Mouse (Mus musculus): ENCODE measurements around the gene Notum.
"Not testable (repeated sequence)": the region's sequence is repeated elsewhere in the genome, so short reads cannot be mapped to it uniquely, and the experiment has no call there.

Gene Notum

DNA sequence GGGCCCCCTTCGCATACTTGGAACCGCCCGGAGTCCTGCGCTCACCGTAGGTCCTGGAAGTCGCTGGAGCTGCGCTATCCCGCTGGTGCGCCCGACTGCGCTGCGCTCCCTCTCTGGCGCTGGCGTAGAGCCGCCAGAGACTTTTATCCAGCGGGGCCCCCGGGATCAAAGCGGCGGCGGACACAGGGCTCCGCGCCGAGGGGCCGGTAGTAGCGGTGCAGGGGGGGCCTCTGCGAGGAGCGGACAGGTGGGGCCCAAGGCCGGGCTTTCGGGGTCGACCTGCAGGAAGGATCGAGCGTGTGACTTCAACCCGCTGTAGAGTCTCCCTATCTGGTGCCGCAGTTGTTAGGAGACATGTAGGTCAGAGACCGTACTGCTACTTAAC, at the start of gene Notum:
Gene Notum (minus strand): TSS at position 100 of the 385 bp plus-strand sequence.
- DNase-seq: no peak

DNA sequence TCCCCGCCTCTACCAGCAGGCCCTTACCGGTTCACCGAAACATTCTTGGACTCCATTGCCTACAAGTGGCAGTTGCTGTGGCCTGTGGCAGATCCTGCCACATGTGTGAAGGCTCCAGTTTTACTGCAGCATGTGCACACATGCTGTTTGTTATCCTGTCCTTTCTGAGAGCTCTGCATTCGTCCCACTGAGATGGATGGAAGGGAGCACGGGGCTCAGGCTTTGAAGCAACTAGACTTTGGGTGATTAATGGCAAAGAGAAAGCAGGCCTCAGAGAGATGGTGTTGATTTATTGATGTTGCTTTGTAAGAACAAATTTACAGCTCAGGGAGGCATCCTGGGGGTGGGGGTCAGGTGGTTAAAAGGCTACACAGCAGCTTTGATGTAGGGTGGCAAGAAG, 49.7 kb upstream of the Notum start:
- no peak for DNase-seq

DNA sequence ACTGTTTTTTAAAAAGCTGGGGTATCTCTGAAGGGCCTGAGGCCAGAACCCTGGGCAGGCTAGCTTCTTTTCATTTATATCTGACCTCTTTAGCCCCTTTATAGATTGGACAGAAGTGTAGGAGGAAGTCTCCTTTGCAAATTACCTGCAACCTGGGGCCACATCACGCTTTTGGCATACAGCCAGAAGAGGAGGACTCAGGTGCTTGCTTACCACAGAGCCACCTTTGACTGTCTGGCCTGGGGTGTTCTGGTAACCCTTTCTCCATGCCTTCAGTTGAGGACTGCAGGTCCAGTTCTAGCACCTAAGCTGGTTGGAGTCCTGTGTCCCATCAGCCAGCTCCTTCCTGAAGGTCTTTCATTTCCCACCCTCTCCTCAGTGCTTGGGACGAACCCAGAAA, 48.6 kb upstream of the Notum start:
- no peak for DNase-seq

DNA sequence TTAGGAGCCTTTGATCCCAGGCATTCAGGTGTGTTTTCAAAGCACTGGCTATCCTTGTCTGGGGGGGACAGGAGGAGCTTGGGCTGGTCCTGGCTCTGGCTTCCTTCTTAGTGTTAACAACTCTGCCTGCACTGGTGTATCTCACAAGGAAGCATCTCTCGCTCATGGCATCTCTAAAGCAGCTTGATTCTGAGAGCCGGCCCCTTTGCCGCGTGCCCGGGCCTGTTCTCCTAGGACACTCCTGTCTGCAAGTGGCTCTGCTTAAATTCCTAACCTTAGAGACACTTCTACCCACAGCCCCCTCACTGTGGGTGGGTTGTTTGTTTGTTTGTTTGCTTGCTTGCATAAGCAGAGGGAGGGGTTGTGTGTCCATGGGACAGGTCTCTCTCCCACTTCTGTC, 47.0 kb upstream of the Notum start:
- no peak for DNase-seq

DNA sequence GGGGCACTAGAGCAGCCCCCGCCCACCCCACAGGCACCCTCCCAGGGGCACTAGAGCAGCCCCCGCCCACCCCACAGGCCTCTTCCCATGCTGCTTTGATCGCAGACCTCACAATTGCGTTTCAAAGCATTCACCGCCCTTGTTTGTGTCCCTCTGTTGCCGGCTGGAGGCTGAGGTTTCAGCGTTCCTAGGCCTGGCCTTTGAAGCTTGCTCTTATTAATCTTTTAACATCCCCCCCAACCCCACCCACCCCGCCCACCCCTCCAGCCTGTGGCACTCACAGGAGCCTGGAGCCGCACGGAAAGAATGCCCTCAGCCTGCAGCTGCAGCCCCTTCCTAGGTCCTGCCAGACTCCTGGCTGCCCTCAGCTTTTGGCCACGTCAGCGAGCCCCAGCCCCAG, 46.2 kb upstream of the Notum start:
- no peak for DNase-seq

DNA sequence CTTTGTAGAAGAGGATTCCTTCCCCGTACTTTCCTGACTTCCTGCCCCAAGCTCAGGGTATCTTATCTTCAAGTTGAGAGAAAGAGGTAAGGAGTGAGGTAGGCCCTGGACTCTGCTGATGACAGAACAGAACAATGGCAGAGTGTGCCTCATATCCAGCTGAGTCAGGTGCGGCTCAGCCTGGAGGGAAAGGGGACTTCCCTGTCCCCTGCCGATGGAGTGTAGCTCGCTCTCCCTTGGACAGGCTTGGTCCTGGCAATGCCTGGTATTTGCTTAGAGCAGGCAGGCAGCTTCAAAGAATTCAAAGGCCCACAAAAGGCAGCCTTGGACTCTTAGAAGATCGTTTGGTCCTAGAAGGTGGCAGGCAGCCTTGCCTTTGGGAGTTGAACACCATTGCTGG, 45.1 kb upstream of the Notum start:
- no peak for DNase-seq

DNA sequence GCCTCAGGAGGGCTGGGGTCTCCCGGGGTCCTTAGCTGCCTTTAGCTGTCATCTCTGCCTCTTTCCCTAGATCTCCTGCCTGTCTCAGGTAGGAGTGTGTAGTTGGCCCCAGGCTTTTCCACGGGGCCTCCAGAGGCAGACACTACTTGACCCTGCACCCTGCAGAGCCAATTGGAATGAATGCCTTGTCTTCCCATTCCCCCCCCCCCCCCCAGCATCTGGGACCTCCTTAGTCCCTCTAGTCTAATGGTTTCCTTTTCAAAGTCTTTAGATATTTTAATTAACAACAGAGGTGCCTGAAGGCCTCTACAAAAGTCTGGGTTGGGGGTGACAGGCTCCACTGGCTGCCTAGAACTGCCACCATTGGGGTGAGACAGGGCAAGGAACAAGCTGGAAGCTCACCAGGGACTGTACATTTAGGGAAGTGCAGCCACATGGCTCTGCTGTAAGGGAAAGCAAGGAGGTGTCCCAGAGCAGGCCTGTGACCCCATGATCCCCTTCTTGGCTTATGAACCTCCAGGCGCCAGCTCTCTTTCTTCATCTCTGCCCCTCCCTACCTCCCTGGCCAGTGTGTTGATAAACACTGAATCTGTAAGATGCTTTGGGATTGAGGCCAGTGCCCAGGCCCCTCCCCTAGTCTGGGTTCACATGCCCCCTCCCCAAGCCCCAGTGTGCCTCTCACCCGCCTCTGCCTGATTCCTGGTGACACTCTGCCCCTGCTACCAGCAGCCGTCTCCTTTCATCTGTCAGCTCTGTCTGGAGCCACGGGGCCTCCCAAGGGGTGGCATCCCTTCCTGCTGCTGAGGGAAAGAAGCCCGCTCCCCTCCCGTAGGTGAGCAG, 43.7 kb upstream of the Notum start:
- peak; percentile 48 to 50 for DNase-seq

DNA sequence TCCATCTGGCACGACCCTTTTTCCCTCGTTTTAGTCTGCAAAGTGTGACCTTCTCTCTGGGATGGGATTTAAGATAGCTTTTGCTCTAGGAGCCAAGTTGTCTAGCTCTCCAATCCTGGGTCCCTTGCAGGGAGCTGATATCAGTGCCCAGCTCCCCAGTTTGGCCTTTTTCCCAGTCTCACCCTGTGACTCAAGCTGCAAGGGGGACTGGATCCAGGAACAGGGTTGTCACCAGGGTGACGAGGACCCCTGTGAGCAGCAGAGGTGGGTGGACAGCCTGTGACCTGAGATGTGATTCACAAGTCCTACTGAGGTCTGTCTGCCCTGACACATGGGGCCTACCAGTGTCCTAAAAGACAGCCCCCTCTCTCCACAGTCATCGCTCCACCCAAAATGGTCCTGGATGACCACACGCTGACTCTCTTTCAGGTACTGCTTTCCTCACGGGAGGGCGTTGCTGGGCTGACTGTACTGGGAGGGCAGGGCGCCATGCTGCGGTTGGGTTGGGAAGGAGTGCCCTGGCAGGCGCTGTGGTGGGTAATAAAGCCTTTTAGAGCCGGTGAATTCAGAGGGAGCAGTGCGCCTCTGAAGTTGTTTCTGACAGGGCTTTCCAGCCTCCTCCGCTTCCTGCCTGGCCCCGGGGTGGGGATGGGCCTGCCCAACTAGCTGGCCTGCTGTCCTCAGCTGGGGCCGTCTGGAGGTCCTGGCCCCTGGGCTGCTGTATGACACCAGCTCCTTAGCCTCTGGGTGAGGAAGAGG, 42.9 kb upstream of the Notum start:
- no peak for DNase-seq

DNA sequence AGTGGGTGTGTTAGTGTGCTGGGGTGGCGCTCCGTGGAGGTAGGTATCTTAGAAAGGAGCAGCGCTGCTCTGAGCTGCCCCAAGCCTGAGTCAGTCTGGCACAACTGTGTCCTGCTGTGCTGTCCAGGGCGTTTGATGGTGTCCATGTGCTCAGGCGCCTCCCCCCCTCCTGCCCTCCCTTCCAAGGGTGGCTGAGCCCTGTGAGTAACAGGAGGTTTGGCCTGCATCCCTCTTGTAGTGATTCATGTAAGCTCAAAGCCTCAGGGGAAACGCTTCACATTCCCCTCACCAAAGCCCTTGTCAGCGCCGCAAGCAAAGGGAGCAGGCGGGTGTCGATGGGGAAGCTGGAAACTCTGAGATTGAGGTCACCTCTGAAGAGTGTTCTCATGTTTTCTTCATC, 36.8 kb upstream of the Notum start:
- peak; percentile 42 to 58 for DNase-seq

DNA sequence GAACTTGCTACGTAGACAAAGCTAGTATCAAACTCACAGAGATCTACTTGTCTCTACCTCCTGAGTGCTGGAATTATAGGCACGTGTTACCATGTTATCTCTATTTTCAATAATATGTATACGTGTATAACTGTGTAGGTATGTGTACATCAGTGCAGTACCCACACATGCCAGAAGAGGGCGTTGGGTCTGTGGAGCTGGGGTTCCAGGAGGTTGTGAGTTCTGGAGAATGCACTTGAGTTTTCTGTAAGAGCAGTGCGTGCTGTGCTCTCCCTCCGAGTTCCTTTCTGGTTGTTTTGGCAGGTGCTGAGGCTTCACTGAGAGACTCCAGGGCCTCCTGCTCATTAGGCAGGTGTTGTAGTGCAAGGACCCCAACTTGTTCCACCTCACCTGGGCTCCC, 35.6 kb upstream of the Notum start:
- no peak for DNase-seq

DNA sequence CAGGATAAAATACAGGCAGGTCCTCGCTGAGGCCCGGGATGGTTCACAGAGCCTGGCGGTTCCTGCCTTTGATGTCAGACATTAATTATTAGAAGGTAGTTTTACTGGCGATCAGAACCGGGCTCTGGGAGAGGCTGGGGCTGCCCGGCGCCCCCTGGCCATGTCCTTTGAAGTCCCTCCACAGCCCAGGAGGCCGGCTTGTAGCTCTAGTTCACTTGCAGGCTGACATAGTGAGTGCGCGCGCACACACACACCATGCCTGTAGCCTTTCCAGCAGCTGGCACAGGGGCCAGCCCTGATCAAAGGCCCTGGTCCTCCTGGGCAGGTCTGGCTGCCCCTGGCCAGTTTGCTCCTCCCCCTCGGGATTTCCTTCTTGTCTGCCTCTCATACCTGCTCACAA, 34.7 kb upstream of the Notum start:
- no peak for DNase-seq

DNA sequence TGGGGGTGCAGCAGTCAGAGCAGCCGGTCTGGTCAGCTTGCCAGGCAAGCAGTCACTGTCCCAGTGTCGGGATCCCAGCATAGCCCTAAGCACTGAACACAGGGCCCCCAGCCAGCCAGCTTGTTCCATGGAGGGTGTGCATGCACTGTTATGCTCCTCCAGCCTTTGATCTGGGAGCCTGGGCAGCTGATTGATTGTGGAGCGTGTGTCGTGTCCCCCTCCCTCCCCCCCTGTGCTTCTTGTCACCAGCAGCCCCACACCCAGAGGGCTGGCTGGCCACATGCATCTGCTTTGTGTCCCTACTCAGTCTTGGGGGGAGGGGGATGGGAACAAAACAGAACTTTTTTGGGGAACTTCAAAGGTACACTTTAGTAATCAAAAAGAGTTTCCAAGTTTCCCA, 34.2 kb upstream of the Notum start:
- DNase-seq: no peak

DNA sequence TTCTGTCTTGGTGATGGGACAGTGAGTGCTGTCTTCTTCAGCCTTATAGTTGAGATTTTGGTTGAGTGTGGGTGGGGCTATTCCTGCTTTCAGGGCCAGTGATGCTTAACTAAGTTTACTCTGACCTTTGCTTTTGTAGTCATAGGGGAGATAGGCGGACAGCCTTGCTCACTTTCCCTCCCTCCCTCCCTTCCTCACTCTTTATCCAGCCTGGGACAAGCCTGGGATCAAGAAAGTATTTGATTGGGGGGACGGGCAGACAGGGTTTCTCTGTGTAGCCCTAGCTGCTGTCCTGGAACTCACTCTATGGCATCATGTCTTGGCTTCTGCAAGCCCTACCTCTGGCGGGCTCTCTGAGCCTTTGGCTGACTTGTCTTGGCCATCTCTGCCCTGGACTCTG, 32.5 kb upstream of the Notum start:
- no peak for DNase-seq

DNA sequence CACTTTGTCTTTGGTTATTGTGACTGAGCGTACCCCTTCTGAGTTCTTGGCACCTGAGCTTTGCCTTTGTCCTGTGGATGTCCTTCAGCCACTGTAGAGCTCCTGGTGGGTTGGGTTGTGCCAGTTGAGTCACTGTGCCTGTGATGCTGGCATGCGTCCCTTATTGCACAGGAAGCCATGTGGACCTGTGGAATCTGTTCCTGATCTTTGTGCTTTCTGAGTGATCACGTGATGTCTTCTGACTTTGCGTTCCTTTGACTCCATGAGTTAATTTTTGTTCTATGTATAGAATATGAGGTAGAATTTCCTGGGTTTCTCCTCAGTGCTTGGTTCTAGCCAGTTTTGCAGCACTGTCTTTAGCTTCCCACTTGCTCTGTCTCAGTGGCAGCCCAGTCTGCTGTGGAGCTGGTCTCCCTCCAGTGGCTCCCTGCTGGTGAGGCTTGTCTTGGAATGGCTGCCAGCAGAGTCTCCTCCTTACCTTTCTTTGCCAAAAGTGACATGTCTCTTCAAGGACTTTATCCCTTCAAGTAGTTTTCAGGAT, 31.6 kb upstream of the Notum start:
- peak in 1 of 2 experiments; percentile 50 for DNase-seq

DNA sequence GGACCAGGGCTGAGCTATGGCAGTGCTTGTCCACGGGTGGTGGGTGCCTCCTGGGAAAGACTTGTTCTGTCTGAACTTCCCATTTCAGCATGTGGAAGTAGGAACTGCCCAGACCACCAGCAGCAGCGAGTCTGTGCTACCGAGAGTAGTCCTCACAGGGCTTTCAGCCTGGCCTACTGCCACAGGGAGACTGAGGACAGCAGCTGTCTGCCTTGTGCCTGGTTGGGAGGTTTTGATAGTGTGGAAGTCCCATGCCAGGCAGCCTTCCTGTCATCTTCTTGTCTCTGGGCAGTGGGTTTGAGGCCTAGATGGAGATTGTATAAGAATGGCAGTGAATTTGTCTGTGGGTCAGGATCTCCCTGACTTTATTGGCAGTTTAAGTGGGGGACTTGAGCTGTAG, 28.4 kb upstream of the Notum start:
- DNase-seq: no peak

DNA sequence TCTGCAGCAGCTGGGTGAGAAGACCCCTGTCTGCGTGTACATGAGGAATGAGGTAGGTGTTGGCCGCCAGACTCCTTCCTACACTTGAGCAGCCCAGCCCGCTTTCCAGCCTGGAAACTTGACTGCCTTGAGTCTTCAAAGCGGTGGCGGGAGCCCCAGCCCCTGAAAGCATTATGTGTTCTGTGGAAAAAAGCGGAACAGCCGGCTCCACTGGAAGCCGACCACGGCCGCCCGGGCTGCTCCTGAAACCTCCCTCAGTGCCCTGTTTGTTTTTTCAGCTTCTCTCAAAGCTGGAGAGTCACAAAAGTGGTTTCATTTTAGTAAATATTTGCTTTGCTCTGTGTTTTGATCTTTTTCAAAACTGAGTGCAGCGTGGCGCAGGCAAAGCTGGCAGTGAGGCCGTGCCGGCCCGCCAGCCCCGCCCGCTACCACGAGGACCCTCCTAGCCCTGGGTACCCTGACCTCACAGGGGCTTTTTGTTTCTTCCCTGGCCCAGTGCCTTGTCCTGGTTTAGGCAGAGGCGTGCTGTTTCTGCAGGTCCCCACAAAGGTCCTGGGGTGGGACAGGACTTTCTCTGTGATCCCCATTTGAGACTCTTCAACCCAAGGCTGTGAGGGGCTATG, 25.8 kb upstream of the Notum start:
- peak; percentile 75 to 82 for DNase-seq

DNA sequence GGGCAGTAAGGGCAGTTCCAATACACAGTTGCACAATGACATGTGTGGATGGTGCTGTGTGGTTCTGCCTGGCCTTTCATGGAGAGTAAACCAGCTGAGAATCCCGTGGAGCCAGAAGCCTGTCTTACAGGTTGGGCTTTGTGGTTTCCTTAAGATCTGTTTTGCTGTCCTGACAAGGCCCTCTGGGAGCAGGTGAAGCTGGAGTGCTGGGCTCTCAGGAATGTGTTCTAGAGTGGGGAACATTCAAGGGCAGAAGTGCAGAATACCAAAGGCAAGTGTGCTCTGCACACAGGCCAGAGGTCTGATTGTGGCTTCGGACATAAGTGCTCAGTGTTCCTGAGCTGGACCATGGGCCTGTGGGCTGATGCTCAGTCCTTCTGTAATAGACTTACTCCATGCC, 23.7 kb upstream of the Notum start:
- DNase-seq: peak; percentile 78 to 87

DNA sequence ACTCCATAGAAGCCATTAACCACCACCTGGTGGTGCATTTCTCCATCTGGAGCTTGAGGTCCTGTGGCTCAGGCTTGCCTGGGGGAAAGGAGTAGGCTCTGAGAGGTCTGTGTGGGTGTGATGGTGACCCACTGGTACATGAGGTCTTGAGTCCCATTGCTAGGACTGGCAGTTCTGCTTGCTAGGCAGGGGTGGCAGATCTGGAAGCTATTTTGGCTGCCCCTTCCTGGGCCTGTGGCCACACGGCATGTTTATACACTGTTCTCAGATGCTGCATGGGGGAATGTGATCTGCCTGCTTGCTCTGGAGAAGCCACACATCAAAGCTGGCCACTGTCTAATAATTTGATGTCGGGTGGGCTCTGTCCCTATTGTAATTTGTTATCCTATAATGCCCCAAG, 23.1 kb upstream of the Notum start:
- no peak for DNase-seq

DNA sequence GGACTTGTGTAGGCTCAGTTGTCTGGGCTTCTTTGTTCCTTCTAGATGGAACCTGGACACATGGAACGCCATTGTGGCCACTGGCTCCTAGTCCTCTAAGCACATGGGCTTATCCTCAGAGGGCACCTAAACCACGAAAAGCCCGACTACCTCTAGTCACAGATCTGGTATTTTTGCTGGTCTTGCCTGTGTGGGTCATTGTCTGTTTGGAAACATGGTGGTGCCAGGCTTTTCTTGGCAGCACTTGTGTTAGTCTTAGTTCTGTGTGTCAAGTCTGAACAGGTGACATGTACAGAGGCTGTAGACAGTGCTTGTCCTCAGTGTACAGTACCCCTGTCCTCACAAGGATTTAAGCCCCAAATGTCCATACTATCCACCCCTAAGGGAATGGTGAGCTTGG, 22.6 kb upstream of the Notum start:
- DNase-seq: no peak

DNA sequence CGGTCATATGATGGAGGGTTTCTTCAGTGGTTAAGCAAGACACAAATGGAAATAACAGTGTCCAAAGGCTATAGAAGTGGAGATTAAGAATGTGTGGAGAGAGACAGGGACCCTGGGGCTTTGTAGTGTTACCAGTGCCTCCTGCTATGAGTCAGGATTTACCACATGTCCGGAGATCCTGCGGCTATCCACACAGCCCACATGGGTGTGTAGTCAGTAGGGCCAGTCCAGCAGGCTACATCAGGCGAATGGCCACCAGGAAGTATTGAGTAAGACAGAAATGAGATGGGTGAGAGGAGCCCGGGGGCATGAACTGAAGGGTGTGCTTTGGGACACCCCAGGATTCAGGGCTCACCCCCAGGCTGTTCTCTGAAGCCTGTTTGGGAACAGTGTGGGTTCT, 21.7 kb upstream of the Notum start:
- DNase-seq: no peak

DNA sequence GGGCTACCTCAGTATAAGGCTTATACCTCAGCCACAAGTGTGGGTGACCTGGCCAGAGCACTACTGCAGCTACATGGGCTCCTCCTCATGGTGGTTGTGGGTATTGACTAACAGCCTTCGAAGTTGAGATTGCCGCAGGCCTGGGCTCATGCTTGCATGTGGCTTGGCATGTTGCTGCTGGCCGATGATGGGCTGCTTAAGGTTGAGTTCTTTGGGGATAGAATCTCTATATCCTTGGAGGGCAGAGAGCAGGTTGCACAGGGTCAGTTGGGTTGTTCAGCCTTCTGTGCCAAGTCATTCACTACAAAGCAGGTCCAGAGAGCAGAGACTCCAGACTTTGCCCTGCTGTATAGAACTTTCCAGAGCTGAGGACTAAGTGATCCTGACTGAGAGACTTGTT, 18.9 kb upstream of the Notum start:
- peak in 1 of 2 experiments; percentile 34 for DNase-seq

DNA sequence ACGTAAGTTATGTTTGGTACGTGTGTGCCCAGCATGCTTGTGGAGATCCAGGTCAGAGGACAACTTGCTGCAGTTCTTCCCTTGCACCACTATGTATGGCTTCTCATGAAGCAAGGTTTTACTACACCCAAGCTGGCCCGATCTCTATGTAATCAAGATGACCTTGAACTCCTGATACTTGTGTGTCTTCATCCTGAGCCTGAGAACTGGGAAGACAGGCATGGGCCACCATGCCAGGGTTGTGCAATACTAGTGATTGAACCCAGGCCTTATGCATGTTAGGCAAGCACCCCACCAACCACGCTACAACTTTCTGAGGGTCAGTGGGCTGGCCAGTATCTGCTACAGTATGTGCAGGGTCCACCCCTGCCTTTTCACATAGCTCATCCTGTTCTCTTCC, 16.0 kb upstream of the Notum start:
- no peak for DNase-seq

DNA sequence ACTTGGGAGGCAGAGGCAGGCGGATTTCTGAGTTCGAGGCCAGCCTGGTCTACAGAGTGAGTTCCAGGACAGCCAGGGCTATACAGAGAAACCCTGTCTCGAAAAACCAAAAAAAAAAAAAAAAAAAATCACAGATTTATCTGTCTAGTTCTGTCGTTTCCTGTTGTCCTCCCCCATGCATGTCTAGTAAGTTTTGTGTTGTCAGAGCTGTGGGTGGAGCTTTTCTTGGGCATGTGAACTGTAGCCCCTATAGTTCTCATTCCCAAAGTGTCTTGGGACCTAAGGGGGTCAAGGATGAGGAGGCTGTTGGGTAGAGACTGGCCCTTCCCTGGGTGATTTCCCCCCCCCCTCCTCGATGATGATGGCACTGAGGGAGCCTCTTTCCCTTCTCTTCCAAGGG, 14.9 kb upstream of the Notum start:
- DNase-seq: not testable (repeated sequence)
